Mouse (Mus musculus) kidney, adult 2 months (tissue): ENCODE measurements around the gene Il31. TPM values are rescaled to one million over a fixed set of nuclear protein-coding genes. Genes with fewer than 3 reads are reported as not detected.

Source experiments
- DNase-seq: peaks from one replicate; pipeline ENCODE4 v3.0.0; 2021
- H3K27ac ChIP-seq: fragments of 200-500 bp; 2 replicates; pipeline ENCODE4 v1.5.1; 2012; ENCODE audit warnings: low read depth, low read length, control low read depth, inconsistent platforms; ENCODE audit not compliant: insufficient read depth
- H3K27me3 ChIP-seq: fragments of 200-500 bp; replicated peaks from 2 replicates; pipeline ENCODE4 v1.6.1; 2012; ENCODE audit warnings: mild to moderate bottlenecking, moderate library complexity, low read length, inconsistent platforms; ENCODE audit not compliant: control insufficient read depth, insufficient read depth
- H3K36me3 ChIP-seq: fragments of 200-500 bp; 2 replicates; pipeline ENCODE4 v1.6.1; 2012; ENCODE audit warnings: mild to moderate bottlenecking, moderate library complexity, low read length, inconsistent platforms; ENCODE audit not compliant: control insufficient read depth, insufficient read depth
- H3K4me1 ChIP-seq: fragments of 200-500 bp; 2 replicates; pipeline ENCODE4 v1.6.1; 2011; ENCODE audit warnings: low read length; ENCODE audit not compliant: control insufficient read depth, insufficient read depth
- H3K4me3 ChIP-seq: fragments of 200-500 bp; 2 replicates; pipeline ENCODE4 v1.5.1; 2011; ENCODE audit warnings: mild to moderate bottlenecking, low read depth, low read length, control low read depth; ENCODE audit not compliant: insufficient read depth
- CTCF ChIP-seq: fragments of 200-500 bp; conservative IDR thresholded peaks from 2 replicates; pipeline ENCODE4 v1.5.1; 2011; ENCODE audit warnings: low read depth, mild to moderate bottlenecking, control low read depth, low read length, moderate library complexity, mixed read lengths; ENCODE audit not compliant: insufficient read depth, insufficient read length
- POLR2A ChIP-seq: fragments of 200-500 bp; IDR thresholded peaks from one replicate; pipeline ENCODE4 v1.6.1; 2011; ENCODE audit warnings: low read depth, low read length, control low read depth
- WGBS: fragments of 180-500 bp; shearing (Covaris S2); methylation state at CpG from one replicate; pipeline ENCODE4 v1.1.7; 2018; 5-methylcytosine and 5-hydroxymethylcytosine counted together
- polyA plus RNA-seq: library from polyadenylated mRNA; depleted of rRNA; stranded (reverse); fragments of >200 nt; gene quantifications from 2 replicates; pipeline ENCODE4 v1.2.3, GENCODE M21; 2012

Il31 gene
- polyA plus RNA-seq, 1 experiment = not detected

- Histone ChIP-seq H3K27me3 (no peaks in the 10 kb centered on the region; the same call in 1 of the 2 replicates), H3K27ac (no peak overlapping the region), H3K36me3 (no peaks in the 10 kb centered on the region), H3K4me3 (no peak overlapping the region), H3K4me1 (no peaks in the 10 kb centered on the region)
- WGBS = 7% methylated on average over 10 of the region's 10 CpGs
- DNase-seq = no peak
- no peak for TF ChIP-seq POLR2A
- TF ChIP-seq CTCF = no peak
These were observed 18.4 kb downstream of the Il31 start for GRCm38 (mm10) chr5:123470784-123471400.

DNA sequence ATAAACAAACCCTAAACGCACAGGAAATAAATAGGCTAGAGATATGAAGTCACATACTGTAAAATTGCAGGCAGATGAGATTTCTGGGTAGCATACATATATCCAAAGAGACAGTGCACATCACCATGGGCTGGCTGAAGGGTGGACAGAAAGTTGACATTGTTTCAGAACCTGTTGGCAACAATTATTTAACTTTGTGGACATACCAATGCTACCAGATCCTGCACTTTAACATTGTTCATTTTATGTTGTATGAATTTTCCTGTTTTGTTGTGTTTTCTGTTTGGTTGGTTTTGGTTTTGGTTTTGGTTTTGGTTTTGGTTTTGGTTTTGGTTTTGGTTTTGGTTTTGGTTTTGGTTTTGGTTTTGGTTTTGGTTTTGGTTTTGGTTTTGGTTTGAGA, 24.7 kb downstream of the Il31 start:
- Histone ChIP-seq H3K27ac (no peak overlapping the region), H3K4me1 (no peaks in the 10 kb centered on the region), H3K36me3 (no peaks in the 10 kb centered on the region), H3K4me3 (no peak overlapping the region), H3K27me3 (no peaks in the 10 kb centered on the region)
- DNase-seq = no peak
- no peak for TF ChIP-seq POLR2A
- TF ChIP-seq CTCF = no peak
- 82% methylated on average over 1 of the region's 1 CpGs for WGBS

- H3K27me3 ChIP-seq = no peaks in the 10 kb centered on the region
- WGBS = 65% methylated on average over 5 of the region's 5 CpGs
- no peak for TF ChIP-seq POLR2A
- no peak for TF ChIP-seq CTCF
- H3K36me3 ChIP-seq = no peaks in the 10 kb centered on the region
- H3K4me3 ChIP-seq = no peak overlapping the region
- H3K27ac ChIP-seq = no peak overlapping the region
- H3K4me1 ChIP-seq = no peaks in the 10 kb centered on the region
- DNase-seq = no peak
These were observed 27.9 kb downstream of the Il31 start for GRCm38 (mm10) chr5:123461420-123461819.

DNA sequence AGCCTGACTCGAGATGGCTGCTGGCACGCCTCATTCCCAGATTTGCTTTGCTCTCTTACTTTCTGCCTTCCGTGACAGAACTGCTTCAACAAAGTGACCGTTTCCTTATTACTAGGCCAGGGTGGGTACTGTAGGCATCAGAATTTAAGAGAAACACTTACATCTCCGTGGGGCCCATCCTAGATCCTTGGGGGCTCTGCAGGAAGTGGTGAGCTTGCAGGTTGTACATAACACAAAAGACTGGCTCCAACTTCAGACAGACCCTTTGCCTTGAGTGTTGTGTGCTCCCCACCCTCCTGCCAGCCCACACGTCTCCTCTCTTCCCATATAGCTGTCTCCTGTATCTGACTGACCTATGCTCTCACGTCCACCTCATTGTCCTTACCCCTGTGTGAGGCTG, 37.4 kb downstream of the Il31 start:
- Histone ChIP-seq H3K4me3 (no peak overlapping the region), H3K4me1 (no peaks in the 10 kb centered on the region), H3K27me3 (no peaks in the 10 kb centered on the region), H3K27ac (no peak overlapping the region), H3K36me3 (peaks cover 5% of the 10 kb centered on the region; the same call in 1 of the 2 replicates)
- WGBS = 91% methylated on average over 7 of the region's 7 CpGs
- TF ChIP-seq POLR2A (no peak), CTCF (no peak)
- DNase-seq = no peak

DNA sequence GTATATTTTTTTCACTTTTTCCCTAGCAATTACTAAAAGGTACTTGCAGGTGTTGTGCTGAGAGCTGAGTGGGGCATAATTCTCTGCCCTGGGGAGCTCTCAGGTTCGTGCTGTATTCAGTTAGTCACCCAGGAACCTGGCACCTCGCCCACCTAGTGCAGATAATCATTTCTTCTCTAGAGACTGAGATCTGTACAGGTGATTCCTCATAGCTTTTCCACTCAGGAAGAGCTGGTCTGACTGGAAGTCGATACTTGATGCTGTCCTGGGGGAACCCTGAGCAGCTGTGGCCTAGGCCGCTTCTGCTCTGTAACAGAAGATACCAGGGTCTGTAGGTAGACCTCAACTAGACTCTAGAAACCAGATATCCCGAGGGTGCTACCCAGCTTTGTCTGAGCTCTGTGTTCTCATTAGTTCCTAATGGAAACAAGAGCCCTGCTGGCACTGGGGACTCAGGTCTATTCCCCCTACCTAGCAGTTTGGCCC, 44.4 kb downstream of the Il31 start:
- H3K27ac ChIP-seq = no peak overlapping the region
- DNase-seq = no peak
- H3K27me3 ChIP-seq = no peaks in the 10 kb centered on the region
- no peak for TF ChIP-seq CTCF
- no peak for TF ChIP-seq POLR2A
- no peaks in the 10 kb centered on the region for H3K4me1 ChIP-seq
- WGBS = 90% methylated on average over 5 of the region's 5 CpGs
- H3K4me3 ChIP-seq = no peak overlapping the region
- H3K36me3 ChIP-seq = no peaks in the 10 kb centered on the region; the same call in 1 of the 2 replicates

DNA sequence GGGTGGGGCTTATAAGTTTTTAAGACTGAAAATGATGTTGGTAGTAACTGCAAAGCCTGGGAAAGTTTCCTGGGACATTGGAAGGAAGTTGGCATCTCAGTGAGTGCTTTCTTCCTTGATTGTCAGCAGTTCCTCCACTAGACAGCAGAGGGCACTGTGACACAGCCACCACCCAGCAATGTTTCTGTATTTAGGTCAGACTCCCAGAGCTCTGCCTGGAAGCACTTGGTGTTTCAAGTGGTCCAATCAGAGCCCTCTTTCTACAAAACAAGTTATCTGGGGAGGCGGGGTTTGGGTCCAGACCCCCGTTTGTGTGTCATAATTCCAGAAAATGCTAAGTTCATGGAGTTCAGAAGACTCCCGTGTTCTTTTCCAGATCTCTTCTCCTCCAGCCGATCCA, 45.2 kb downstream of the Il31 start:
- peak; percentile 71 for DNase-seq
- TF ChIP-seq CTCF (peak; percentile 93), POLR2A (no peak)
- H3K4me3 ChIP-seq = no peak overlapping the region
- H3K4me1 ChIP-seq = no peaks in the 10 kb centered on the region
- no peak overlapping the region for H3K27ac ChIP-seq
- 45% methylated on average over 4 of the region's 4 CpGs for WGBS
- H3K27me3 ChIP-seq = no peaks in the 10 kb centered on the region
- no peaks in the 10 kb centered on the region; the same call in 1 of the 2 replicates for H3K36me3 ChIP-seq

GRCm38 (mm10) chr5:123442283-123442682, 47.0 kb downstream of the Il31 start:
- no peaks in the 10 kb centered on the region; the same call in 1 of the 2 replicates for H3K36me3 ChIP-seq
- 94% methylated on average over 3 of the region's 3 CpGs for WGBS

More at GRCm38 (mm10) chr5:123442283-123442682, 47.0 kb downstream of the Il31 start:
- Histone ChIP-seq H3K27ac (no peak overlapping the region), H3K4me3 (no peak overlapping the region), H3K27me3 (no peaks in the 10 kb centered on the region), H3K4me1 (no peaks in the 10 kb centered on the region)
- TF ChIP-seq POLR2A (no peak), CTCF (no peak)
- DNase-seq = no peak
